Mouse (Mus musculus) hindbrain, embryonic 13.5 days (tissue): ENCODE data around the gene Dnaja1. TPM values are rescaled to one million over a fixed set of nuclear protein-coding genes. Genes with fewer than 3 reads are reported as not detected.

ENCODE experiments used
- ATAC-seq: fragments of 200-750 bp; cut with Nextera tagmentation; 2 replicates; pipeline ENCODE4 v1.8.0; 2017; ENCODE audit warnings: moderate TSS enrichment; ENCODE audit not compliant: low FRiP score
- H3K27ac ChIP-seq: fragments of 300-500 bp; sonication (generic); 2 replicates; pipeline ENCODE4 v1.5.1; 2015; ENCODE audit warnings: inconsistent platforms, mild to moderate bottlenecking, moderate library complexity
- H3K27me3 ChIP-seq: fragments of 300-500 bp; sonication (generic); 2 replicates; pipeline ENCODE4 v1.6.1; 2015; ENCODE audit warnings: mild to moderate bottlenecking, inconsistent platforms
- H3K36me3 ChIP-seq: fragments of 300-500 bp; sonication (generic); 2 replicates; pipeline ENCODE4 v1.6.1; 2015; ENCODE audit warnings: mild to moderate bottlenecking, inconsistent platforms
- H3K4me1 ChIP-seq: fragments of 300-500 bp; sonication (generic); replicated peaks from 2 replicates; pipeline ENCODE4 v1.6.1; 2015; ENCODE audit warnings: inconsistent platforms
- H3K4me2 ChIP-seq: fragments of 300-500 bp; sonication (generic); 2 replicates; pipeline ENCODE4 v1.6.1; 2015; ENCODE audit warnings: inconsistent platforms, mild to moderate bottlenecking, moderate library complexity
- H3K4me3 ChIP-seq: fragments of 300-500 bp; sonication (generic); 2 replicates; pipeline ENCODE4 v1.5.1; 2015; ENCODE audit warnings: mild to moderate bottlenecking, inconsistent platforms
- H3K9ac ChIP-seq: fragments of 300-500 bp; sonication (generic); 2 replicates; pipeline ENCODE4 v1.6.1; 2015; ENCODE audit warnings: mild to moderate bottlenecking, inconsistent platforms
- H3K9me3 ChIP-seq: fragments of 300-500 bp; sonication (generic); 2 replicates; pipeline ENCODE4 v1.6.1; 2016; ENCODE audit warnings: inconsistent platforms
- WGBS: fragments of 180-500 bp; shearing (Covaris S2); methylation state at CpG from one replicate; pipeline ENCODE4 v1.1.7; 2015; 5-methylcytosine and 5-hydroxymethylcytosine counted together
- microRNA counts: library from miRNA; unstranded; fragments of <30 nt; microRNA quantifications from one replicate; lab custom pipeline; 2016
- microRNA-seq: library from miRNA; unstranded; fragments of <30 nt; microRNA quantifications from one replicate; pipeline ENCODE4, GENCODE M21; 2016
- polyA plus RNA-seq: library from polyadenylated mRNA; unstranded; fragments of >200 nt; fragmentation: Nextera tagmentation; extraction: Ambion mirVana; gene quantifications from 2 replicates; pipeline ENCODE4 v1.2.1, GENCODE M21; 2015

The Dnaja1 gene
- polyA plus RNA-seq, 1 experiment from 2014 or later, result 817 TPM

DNA sequence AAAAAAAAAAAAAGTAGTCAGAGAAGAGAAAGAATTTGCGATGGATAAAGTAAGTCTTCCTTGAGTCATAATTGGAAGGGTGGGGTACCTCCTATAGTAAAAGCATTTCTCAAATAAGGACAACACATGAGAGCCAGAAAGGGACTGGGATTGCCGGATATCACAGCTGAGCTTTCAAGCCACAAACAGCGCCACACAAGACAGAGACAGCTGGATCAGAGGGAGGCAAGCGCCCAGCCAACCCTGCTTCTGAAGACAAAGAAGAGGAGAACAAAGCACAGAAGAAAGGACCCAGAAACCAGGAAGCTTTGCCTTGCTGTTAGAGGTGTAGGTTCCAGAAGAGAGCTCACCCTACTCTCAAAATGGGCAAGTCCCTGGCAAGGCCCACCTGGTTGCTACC lies 64.6 kb downstream of the Dnaja1 start:
- Histone ChIP-seq H3K9ac (no peak overlapping the region), H3K27ac (no peak overlapping the region), H3K9me3 (no peaks in the 10 kb centered on the region), H3K4me1 (no peaks in the 10 kb centered on the region), H3K4me3 (no peak overlapping the region), H3K27me3 (no peaks in the 10 kb centered on the region), H3K36me3 (no peaks in the 10 kb centered on the region), H3K4me2 (no peak overlapping the region)
- no peak for ATAC-seq
- 60% methylated on average over 4 of the region's 4 CpGs for WGBS

MicroRNAs encoded within 50 kb of the gene (microRNA counts, 519-probe panel; counts per million panel counts)
- microRNA mmu-miR-207 (lab: Ali Mortazavi, UCI), result 51.3 counts per million

Small RNA genes lying within 50 kb of the gene (microRNA-seq; reads per million reads assigned to microRNA genes)
- gene Mir207, result not detected

Other genes with a start within 250 kb of the Dnaja1 start
- 0.13 and 0.27 TPM in 2 replicates for gene Tmem215, start 250.0 kb upstream of the Dnaja1 start, polyA plus RNA-seq
- gene Aptx, start 19.0 kb upstream of the Dnaja1 start, polyA plus RNA-seq, result 54.1 and 54.5 TPM in 2 replicates
- 130 and 131 TPM in 2 replicates for gene Smu1, start 35.8 kb downstream of the Dnaja1 start, polyA plus RNA-seq
- gene B4galt1, start 131.9 kb downstream of the Dnaja1 start, polyA plus RNA-seq, result 9.0 and 9.6 TPM in 2 replicates
- not detected in 2 replicates for gene Spink4, start 197.9 kb downstream of the Dnaja1 start, polyA plus RNA-seq
- 201 and 205 TPM in 2 replicates for gene Bag1, start 226.1 kb downstream of the Dnaja1 start, polyA plus RNA-seq
- gene Chmp5, start 226.3 kb downstream of the Dnaja1 start, polyA plus RNA-seq, result 174 and 178 TPM in 2 replicates
- 107 and 110 TPM in 2 replicates for gene Nfx1, start 248.8 kb downstream of the Dnaja1 start, polyA plus RNA-seq